Mouse (Mus musculus): ENCODE results near the gene Pkp2.

GRCm38 (mm10) chr16:16197374-16197773 lies 15.7 kb upstream of the Pkp2 start:
- TF ChIP-seq CTCF (IDR thresholded peaks at IDR 0.05; ENCODE audit: insufficient read depth, low read depth, low read length) = no peak
- TF ChIP-seq POLR2A (IDR thresholded peaks at IDR 0.05; ENCODE audit: insufficient read depth, low read depth, low read length) = no peak

Data from olfactory bulb, adult 2 months (tissue).